Mouse (Mus musculus): ENCODE results near the gene Blvrb. TPM values are rescaled to one million over a fixed set of nuclear protein-coding genes. Genes with fewer than 3 reads are reported as not detected.

The Blvrb gene
- total RNA-seq, 2 experiments from 2014 or later: 18.1 to 18.3 TPM

GRCm38 (mm10) chr7:27427387-27427786 is 20.4 kb upstream of the Blvrb start:
- intact Hi-C loops (cut with DNase I): no loop called here
- no peak for DNase-seq (ENCODE audit: extremely low spot score in 1 of 2, low spot score in 2 of 2)
- H3K4me3 ChIP-seq: no peak overlapping the region
- no peak for TF ChIP-seq CTCF (IDR thresholded peaks at IDR 0.05)
- no peak overlapping the region for H3K27ac ChIP-seq

GRCm38 (mm10) chr7:27428002-27428401 is 19.8 kb upstream of the Blvrb start:
- H3K27ac ChIP-seq: no peak overlapping the region
- DNase-seq (ENCODE audit: extremely low spot score in 1 of 2, low spot score in 2 of 2): no peak
- intact Hi-C loops (cut with DNase I): no loop called here
- TF ChIP-seq CTCF (IDR thresholded peaks at IDR 0.05): no peak
- H3K4me3 ChIP-seq: no peak overlapping the region

GRCm38 (mm10) chr7:27429135-27429534 is 18.6 kb upstream of the Blvrb start:
- DNase-seq (ENCODE audit: extremely low spot score in 1 of 2, low spot score in 2 of 2): no peak
- Histone ChIP-seq H3K4me3 (no peak overlapping the region), H3K27ac (no peak overlapping the region)
- intact Hi-C loops (cut with DNase I): no loop called here
- TF ChIP-seq CTCF (IDR thresholded peaks at IDR 0.05): peak; percentile 35

- Histone ChIP-seq H3K4me3 (no peak overlapping the region), H3K27ac (no peak overlapping the region)
- intact Hi-C loops (cut with DNase I): no loop called here
- DNase-seq (ENCODE audit: extremely low spot score in 1 of 2, low spot score in 2 of 2): no peak
- TF ChIP-seq CTCF (IDR thresholded peaks at IDR 0.05): no peak
Measured at GRCm38 (mm10) chr7:27433349-27433748, 14.4 kb upstream of the Blvrb start.

- TF ChIP-seq CTCF (IDR thresholded peaks at IDR 0.05): no peak
- no peak overlapping the region for H3K4me3 ChIP-seq
- H3K27ac ChIP-seq: no peak overlapping the region
- DNase-seq (ENCODE audit: extremely low spot score in 1 of 2, low spot score in 2 of 2): no peak
- intact Hi-C loops (cut with DNase I): no loop called here
Measured at GRCm38 (mm10) chr7:27433794-27434193, 14.0 kb upstream of the Blvrb start.

- DNase-seq (ENCODE audit: extremely low spot score in 1 of 2, low spot score in 2 of 2): no peak
- intact Hi-C loops (cut with DNase I): no loop called here
- peak; percentile 46 for TF ChIP-seq CTCF (IDR thresholded peaks at IDR 0.05)
- no peak overlapping the region for H3K27ac ChIP-seq
- no peak overlapping the region for H3K4me3 ChIP-seq
Measured at GRCm38 (mm10) chr7:27437544-27437943, 10.2 kb upstream of the Blvrb start.

- intact Hi-C loops (cut with DNase I): no loop called here
- no peak overlapping the region for H3K4me3 ChIP-seq
- DNase-seq (ENCODE audit: extremely low spot score in 1 of 2, low spot score in 2 of 2): no peak
Measured at GRCm38 (mm10) chr7:27440014-27440413, 7.8 kb upstream of the Blvrb start.

GRCm38 (mm10) chr7:27446051-27446450 is 1.7 kb upstream of the Blvrb start:
- peak in 1 of 2 experiments; percentile 28 for DNase-seq (ENCODE audit: extremely low spot score in 1 of 2, low spot score in 2 of 2)

More at GRCm38 (mm10) chr7:27440014-27440413, 7.8 kb upstream of the Blvrb start:
- no peak overlapping the region for H3K27ac ChIP-seq
- peak; percentile 27 for TF ChIP-seq CTCF (IDR thresholded peaks at IDR 0.05)

GRCm38 (mm10) chr7:27446521-27447418 is 1.0 kb upstream of the Blvrb start:
- peak; percentile 77 to 80 for DNase-seq (ENCODE audit: extremely low spot score in 1 of 2, low spot score in 2 of 2)
- intact Hi-C loops (cut with DNase I): loop anchor here (1.0 to 5.0 kb wide), 4 partner anchors 27 to 85 kb away; partner anchors contain the start of gene Sertad3
- Histone ChIP-seq H3K4me3 (peak overlapping the region; percentile 68), H3K27ac (peak overlapping the region; percentile 84)
- TF ChIP-seq CTCF (IDR thresholded peaks at IDR 0.05): no peak

More at GRCm38 (mm10) chr7:27446051-27446450, 1.7 kb upstream of the Blvrb start:
- intact Hi-C loops (cut with DNase I): loop anchor here (1.0 to 5.0 kb wide), 2 partner anchors 41 to 61 kb away; no protein-coding TSS in a partner anchor
- Histone ChIP-seq H3K4me3 (peak overlapping the region; percentile 68), H3K27ac (peak overlapping the region; percentile 84)
- TF ChIP-seq CTCF (IDR thresholded peaks at IDR 0.05): no peak

GRCm38 (mm10) chr7:27448421-27449206 is 836 bp downstream of the Blvrb start:
- Histone ChIP-seq H3K4me3 (peak overlapping the region; percentile 68), H3K27ac (peak overlapping the region; percentile 34)
- DNase-seq (ENCODE audit: extremely low spot score in 1 of 2, low spot score in 2 of 2): no peak
- no peak for TF ChIP-seq CTCF (IDR thresholded peaks at IDR 0.05)
- intact Hi-C loops (cut with DNase I): loop anchor here (2.0 to 5.0 kb wide), 2 partner anchors 59 to 112 kb away; partner anchors contain the start of gene Ltbp4

GRCm38 (mm10) chr7:27449256-27449862 is 1.6 kb downstream of the Blvrb start:
- intact Hi-C loops (cut with DNase I): loop anchor here (2.0 to 5.0 kb wide), 2 partner anchors 58 to 113 kb away; partner anchors contain the start of gene Ltbp4
- H3K27ac ChIP-seq: no peak overlapping the region
- peak; percentile 56 to 74 for DNase-seq (ENCODE audit: extremely low spot score in 1 of 2, low spot score in 2 of 2)
- no peak overlapping the region for H3K4me3 ChIP-seq
- TF ChIP-seq CTCF (IDR thresholded peaks at IDR 0.05): peak; percentile 69

Measured in left cerebral cortex, adult 2 months (tissue).